Mouse (Mus musculus) urinary bladder, postnatal 0 days (tissue): ENCODE measurements around the gene Golt1a. TPM values are rescaled to one million over a fixed set of nuclear protein-coding genes. Genes with fewer than 3 reads are reported as not detected.

Experiments
- polyA plus RNA-seq: library from polyadenylated mRNA; unstranded; fragments of >200 nt; fragmentation: Nextera tagmentation; extraction: Ambion mirVana; gene quantifications from 2 replicates; pipeline ENCODE4 v1.2.1, GENCODE M21; 2015

Golt1a gene
- polyA plus RNA-seq: 3.1 and 4.3 TPM in 2 replicates

DNA sequence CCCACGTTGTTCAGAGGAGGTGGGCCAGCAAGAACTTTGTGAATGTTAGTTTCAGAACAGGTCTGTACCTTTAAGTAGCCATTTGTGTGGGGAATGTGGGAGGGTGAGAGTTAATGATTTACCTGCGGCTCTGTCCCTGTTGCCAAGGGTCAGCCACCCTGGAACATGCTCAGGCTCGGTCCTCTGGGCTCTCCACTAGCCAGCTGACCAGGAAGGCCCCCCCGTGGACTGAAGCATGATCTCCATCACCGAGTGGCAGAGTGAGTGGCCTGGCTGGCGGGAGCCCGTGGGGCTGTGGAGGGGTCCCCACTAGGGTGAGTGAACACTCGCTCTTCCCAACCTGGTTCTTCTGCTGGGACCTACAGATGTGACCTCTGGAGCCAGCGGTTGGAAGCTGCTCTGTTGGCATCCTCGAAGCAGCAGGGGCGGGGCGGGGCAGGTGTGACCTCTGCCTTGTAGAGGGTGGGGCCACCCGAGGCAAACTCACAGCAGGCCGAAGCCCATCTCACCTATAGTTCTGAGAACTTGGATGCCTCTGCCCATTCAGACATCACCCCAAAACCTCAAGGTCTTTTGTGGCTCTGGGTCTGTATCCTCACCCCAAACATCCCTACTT lies at the start of gene Golt1a:
Gene Golt1a, plus strand, starts transcription at position 149 of the 616 bp plus-strand sequence.

DNA sequence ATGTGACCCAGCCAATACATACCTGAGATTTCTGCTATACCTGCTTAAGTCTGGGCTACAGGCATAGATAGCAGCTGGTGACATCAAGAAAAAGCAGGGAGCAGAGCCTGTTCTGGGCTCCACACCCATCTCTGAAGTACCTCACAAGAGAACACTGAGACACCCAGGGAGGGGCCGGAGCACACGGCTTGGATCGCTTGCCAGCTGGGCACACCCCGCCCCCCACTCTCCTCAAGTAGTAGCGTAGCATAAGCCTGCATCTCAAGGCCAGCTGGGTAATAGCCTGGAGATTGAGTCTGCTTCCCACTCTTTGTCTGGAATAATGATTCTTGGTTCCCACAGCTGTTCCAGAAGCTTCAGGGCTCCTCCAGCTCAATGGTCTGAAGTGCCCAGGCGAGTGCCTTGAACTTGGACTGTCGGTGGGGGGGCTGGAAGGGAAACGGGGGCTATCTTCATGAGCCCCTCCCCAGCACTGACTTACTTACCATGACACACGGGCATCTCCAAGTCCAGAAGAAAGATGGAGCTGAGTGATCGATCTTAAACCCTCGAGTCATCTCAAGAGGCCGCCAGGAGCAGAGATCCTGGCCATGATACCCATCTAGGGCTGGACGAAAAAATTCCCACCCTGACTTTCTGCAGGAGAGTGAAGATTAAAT lies 11.8 kb downstream of the Golt1a start, which contains the start of gene Kiss1:
Gene Kiss1, plus strand, starts transcription at position 609 of the 659 bp plus-strand sequence.

DNA sequence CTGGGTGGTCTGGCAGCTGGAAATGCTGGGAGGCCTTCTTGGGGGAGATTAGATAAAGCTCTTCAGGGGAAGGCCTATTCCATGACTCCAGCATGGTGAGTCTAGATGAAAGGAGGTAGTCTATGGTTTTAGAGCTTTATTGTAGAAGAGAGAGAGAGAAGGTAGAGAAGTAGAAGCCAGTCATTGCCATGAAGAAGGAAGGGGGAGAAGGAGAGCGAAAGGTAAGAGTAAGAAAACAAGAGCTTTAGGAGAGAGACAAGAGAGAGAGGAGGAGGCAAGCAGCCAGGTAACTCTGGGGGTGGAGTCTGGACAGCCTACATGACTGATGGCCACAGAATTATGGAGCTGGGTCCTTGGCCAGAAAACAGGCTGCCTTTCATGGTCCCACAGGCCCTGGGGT lies 40.6 kb downstream of the Golt1a start, which contains the start of gene Ren1:
Gene Ren1, plus strand, starts transcription at position 301 of the 400 bp plus-strand sequence.

DNA sequence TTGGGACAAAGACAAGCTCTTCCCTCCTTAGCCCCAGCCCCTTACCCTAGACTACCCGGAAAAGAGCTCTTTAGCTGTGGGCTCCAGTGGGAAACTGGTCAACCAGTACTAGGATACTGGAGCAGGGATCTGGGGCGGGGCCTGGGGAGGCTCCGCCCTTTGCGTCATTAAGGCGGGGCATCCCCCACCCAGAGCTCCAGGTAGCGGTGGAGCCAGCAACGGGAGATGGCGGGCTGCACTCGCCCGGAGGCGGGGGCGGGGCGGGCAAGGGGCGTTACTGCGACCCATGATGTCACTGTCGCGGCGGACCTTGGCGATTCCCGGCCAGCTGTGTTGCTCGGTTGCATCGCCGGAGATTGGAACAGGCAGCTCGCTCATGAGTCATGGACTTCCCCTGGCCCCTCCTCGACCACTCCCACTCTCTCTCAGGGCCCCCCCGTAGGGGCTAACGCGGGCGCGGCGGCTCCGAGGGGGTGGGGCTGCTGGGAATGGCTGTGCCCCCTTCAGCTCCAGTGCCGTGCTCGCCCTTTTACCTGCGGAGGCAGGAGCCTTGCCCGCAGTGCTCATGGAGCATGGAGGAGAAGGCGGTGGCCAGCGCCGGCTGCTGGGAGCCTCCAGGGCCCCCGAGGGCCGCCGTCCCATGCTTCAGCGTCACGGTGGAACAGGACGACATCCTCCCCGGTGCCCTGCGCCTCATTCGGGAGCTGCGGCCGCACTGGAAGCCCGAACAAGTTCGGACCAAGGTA lies 53.8 kb downstream of the Golt1a start, which contains the start of gene Etnk2:
Gene Etnk2, plus strand, starts transcription at position 297 of the 746 bp plus-strand sequence.

Other genes starting within 250 kb of the Golt1a start
- gene Ppp1r15b, start 178.7 kb upstream of the Golt1a start, polyA plus RNA-seq: 21.4 and 22.9 TPM in 2 replicates
- 10.3 and 10.5 TPM in 2 replicates for gene Plekha6, start 145.6 kb upstream of the Golt1a start, polyA plus RNA-seq
- gene Kiss1, start 12.1 kb downstream of the Golt1a start, polyA plus RNA-seq: not detected in 2 replicates
- gene Ren1, start 40.7 kb downstream of the Golt1a start, polyA plus RNA-seq: 0.51 and 3.5 TPM in 2 replicates
- 0.78 and 1.1 TPM in 2 replicates for gene Etnk2, start 53.8 kb downstream of the Golt1a start, polyA plus RNA-seq
- 3.3 and 3.4 TPM in 2 replicates for gene Sox13, start 114.6 kb downstream of the Golt1a start, polyA plus RNA-seq